Mouse (Mus musculus): Measurements from ENCODE around the gene Auts2.
"Not testable (repeated sequence)": the region's sequence is repeated elsewhere in the genome, so short reads cannot be mapped to it uniquely, and the experiment has no call there.

Gene Auts2

DNA sequence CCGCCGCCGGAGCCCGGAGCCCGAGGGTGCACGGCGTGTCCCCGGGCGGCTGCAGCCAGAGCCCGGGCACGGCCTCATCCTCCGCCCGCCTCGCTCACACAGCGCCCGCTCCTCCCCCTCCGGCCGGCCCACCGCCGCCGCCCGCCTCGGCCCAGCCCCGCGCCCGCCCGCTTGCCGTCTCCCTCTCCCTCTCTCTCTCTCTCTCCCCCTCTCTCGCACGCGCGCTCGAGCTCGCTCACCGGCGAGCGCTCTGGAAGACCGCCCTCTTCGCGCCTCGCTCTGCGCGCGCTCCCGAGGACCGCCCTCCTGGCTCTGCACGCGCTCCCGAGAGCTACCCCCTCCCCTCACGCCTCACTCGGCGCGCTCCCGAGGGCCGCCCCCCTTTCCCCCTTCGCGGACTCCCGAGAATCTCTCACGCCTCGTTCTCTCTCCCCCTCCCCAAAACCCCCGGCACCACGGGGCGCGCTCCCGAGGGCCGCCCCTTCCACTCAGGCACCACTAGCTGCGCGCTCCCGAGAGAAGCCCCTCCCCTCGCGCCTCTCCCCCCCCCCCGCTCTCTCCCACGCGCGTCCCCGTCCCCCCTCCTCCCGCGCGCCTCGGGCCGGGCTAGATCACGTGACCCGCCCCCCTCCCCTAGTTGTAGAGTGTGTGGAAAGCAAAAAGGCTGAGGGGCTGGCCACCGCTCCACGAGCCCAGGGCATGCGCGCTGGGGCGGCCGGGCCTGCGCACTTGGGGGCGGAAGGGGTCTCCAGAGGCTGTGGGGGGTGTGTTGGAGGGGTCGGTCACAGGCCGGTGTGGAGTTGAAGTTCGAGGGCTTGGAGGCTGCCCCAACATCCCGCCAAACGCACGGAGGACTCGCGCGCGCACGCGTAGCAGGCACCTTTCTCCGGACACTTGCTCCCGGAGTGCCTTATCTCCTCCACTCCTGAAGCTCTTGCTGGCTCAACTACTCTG is at the start of gene Auts2:
Gene Auts2 (minus strand): TSS at position 227 of the 954 bp plus-strand sequence.
- peak; percentile 61 for DNase-seq (ENCODE audit: low read depth, low spot score)

DNA sequence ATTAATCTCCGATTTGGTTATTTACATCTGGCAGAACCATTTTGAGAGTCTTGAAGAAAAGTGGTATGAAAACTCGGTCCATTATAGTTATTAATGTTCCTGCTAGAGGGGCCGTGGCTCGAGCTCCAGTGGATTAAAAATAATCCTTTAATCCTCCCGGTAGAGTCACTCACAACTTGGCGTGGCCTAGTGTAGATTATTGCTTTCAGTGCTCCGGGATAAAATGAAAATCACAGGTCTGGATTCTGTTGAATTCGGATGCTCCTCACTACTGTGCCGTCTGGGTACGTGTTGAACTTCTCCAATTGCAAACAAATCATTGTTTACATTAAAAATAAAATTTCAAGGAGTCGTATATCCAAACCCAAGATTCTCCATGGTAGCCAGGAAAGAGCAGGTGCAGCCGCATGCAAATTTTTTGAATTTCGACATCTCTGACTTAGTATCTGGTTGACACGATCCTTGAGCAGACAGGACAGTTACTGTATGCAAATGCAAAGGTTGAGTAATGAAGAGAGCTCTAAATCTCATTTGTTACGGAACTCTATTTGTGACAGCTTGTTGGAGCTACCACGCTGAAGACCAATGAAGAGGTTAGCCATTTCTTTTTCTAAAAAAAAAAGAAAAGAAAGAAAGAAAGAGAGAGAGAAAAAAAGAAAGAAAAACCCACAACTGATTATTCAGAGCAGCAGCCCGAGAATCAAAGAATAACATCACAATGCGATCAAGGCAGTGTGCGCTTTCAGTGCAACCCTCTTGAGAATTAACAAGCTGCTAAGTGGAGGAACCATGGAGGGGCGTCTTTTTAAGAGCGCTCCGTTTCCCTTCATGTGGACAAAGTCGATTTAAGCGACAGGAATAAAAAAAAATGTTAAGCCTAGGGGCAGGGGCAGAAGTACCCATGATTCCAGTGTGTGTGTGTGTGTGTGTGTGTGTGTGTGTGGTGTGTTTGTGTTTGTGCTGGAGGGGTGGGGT is 48.9 kb upstream of the Auts2 start:
- DNase-seq (ENCODE audit: low read depth, low spot score) = no peak

DNA sequence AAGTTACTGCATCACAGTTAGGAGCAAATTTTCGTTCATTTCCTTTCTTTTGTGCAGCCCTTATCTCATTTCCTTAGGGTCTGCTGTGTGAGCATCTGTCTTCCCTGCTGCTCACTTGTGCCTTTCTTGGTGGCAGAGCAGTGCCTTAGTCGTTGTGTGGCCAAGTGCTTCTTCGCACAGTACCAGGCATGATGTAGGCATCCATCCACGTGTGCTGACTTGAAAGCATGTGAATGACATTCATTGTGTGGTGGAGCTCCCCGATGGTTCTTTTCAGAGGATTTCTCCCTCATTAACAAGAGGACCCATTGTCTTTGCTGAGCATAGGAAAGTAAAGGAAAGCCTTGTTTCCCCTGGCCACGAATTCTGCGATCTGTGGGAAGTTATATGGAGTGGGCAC is 36.6 kb upstream of the Auts2 start:
- DNase-seq (ENCODE audit: low read depth, low spot score) = no peak

DNA sequence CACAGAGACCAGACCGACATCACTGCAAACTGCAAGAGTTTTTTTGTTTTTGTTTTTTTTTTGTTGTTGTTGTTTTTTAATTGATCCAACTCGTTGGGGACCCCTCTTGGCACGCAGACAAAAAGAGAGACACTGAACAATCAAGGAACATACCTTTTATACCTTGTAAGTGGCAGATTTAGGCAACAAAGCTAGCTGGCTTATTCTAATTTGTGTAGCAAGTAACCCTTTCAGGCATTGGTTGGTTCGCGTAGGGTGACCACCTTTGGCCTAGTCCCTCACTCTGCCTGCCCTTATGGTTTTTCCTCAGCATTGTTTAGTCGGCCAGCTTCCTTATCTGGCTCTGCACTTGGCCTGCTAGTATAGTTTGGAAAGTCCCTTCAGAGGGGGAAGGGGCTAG is 17.6 kb upstream of the Auts2 start:
- DNase-seq (ENCODE audit: low read depth, low spot score) = not testable (repeated sequence)

DNA sequence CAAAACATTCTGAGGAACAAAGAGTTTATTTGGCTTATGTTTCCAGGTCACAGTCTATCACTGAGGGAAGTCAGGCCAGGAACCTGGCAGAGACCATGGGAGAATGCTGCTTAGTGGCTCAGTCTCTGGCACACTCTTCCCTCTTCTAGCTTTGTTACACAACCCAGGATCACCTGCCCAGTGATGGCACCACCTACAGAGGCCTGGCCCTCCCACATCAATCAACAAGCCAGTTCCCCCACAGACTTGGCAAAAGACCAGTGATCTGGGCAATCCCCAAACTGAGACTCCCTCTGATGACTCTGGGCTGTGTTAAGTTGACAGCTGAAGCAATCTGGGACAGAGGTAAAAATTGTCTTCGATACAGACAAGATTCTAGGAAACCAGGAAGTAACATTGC is 2.6 kb upstream of the Auts2 start:
- no peak for DNase-seq (ENCODE audit: low read depth, low spot score)

DNA sequence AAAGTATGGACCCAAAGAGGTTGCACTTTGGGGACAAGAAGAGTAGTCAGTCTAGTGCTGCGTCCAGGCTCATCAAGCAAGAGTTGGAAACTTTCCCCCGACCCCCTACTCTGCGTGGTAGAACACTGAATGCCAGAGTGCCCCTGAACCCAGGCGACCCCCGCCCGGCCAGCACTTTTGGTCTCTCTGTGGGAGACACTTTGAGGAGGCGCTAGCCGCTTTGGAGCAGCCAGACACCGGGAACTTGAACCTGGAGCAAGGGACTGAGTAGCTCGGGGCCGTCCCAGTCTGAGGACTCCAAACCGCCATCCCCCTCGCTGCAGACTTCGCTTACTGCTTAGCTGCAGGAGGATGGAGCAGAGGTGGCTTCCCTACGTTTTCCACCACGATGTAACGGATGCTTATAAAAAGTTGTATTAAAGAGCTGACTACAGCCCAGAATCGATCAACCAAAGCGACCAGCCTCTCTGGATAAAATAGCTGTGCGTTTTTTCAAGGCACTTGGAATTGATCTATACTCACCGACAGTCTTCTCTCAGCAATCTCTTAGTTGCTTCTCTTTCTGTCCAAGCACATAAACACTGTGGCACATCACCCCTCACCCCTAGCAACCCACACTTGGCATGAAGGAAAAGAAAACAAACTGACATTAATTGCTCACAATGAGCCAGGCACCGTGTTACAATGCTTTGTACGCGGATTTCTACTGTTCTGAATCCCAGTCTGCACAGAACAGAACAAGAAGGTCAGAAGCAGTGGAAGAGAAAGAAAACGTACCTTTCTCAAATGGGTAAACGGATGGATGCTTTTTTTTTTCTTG is 1.2 kb upstream of the Auts2 start:
- no peak for DNase-seq (ENCODE audit: low read depth, low spot score)

DNA sequence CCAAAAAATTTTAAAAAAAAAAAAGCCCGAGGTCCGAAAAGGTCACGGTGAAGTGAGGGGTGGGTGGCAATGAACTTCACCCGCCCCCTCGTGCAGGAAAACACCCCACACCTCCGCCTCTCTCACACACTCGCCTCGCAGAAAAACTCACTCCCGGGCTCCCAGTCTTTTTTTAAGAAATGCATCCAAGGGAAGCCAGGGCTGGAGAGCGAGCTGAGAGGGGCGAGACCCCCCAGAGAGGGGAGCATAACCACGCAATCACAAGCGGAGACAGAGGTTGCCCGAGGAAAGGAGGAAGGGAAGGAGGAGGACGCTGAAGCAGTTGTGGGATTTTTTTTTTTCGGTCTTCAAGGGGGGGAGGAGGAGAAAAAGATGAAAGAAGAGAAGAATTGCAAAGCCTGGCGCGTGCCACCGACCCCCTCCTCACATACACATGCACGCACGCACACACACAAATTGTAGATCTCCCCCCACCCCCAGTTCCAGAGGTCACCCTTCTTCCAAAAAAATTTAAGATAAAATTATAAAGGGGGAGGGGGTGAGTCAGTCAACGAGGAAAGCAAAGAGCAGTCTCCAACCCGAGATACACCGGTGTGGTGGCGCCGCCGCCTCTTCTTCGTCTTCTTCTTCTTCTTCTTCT is 643 bp downstream of the Auts2 start:
- peak; percentile 9 for DNase-seq (ENCODE audit: low read depth, low spot score)

DNA sequence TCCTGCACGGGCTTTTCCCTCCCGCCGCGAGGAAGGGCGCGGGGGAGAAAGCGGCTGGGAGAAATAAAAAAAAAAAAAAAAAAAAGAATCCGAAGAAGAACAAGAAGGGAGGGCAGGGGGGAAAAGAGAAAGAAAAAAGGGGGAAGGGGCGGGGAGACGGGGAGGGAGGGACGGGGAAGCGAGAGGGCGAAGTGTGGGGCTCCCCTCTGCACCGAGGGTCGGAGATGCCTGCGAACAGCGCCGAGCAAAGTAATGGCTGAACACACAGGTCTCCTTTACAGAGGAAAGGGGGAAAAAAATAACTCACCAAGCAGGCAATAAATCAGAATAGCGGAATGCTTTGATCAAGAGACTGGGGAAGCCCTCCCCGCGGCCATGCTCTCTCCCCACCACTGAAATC is 1.2 kb downstream of the Auts2 start:
- DNase-seq (ENCODE audit: low read depth, low spot score) = no peak

DNA sequence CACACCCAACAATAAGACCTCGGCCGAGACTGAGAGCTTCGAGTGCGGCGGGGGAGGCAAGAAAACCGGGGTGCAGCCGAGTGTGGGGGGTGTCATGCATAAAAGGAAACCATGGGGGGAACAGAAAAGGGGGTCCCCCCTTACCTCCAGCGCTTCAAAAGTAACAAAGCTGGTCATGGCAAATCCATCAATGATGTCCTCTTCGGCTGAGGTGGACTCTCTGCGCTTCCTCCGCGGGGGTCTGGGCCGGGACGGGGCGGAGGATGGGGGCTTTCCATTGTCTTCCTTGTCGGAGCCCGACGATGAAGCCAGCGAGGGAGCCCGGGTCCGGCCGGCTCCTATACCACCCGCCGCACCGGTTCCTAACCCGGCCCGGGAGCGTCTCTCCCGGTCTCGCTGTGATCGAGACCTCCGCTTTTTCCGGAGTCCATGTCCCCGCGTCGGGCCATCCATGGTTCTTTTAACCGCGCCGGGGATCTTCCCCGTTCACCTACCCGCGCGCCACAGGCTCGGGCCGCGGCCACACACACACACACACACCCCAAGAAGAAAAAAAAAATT is 1.7 kb downstream of the Auts2 start:
- DNase-seq (ENCODE audit: low read depth, low spot score) = no peak

DNA sequence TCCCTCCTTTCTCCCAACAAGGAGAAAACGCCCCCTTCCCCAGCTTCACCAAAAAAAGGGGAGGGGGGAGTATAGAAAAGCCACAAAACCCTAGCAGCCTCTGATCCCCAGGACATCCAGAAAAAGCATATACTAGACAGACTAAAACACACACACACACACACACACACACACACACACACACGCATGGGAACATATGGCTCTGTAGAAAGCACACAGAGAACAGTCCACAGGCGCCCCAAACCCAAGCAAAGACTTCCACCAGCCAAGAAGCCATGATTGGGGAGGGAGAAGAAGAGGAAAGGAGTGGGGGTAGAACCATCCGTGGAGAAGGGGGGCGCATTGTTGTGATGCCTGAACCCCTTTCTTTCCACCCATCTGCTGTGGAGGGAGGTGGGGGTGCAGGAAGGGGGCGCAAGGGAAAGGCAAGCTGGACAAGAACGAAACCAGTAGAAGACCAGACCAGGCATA is 2.3 kb downstream of the Auts2 start:
- no peak for DNase-seq (ENCODE audit: low read depth, low spot score)

DNA sequence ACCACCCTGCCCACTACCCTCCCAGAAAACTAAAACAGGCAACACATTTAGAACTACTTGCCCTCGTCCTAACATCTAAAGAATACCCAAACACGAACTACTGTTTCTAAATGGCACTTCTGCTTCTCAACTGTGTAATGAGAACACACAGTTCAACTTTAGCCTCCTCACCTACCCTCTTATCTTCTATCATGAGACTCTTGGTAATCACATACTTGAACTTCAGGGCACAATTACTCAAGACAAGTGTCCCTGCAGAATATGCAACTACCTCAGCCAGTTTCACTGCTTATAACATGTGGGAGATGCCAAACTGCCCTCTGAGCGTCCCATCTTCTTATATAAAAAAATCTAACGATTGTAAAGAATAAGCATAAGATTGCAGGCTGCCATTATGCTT is 5.7 kb downstream of the Auts2 start:
- DNase-seq (ENCODE audit: low read depth, low spot score) = no peak

DNA sequence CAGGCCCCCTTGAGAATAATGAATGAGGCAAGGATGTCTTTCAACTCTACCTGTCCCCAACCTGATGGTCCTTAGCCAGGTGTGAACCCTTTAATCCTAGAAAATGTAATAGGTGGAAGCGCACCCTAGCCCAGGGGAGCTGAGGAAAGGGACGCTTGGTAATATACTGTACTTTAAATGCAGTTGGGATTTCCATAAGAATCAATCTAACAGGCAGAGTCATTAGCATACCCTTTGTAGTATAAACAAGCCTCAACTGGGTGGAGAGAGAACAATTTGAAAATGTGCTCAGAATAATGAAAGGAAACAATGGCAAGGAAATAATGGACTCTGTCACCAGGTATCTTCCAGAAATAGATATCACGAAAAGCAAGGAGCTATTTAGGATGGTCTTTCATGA is 16.7 kb downstream of the Auts2 start:
- DNase-seq (ENCODE audit: low read depth, low spot score) = no peak

DNA sequence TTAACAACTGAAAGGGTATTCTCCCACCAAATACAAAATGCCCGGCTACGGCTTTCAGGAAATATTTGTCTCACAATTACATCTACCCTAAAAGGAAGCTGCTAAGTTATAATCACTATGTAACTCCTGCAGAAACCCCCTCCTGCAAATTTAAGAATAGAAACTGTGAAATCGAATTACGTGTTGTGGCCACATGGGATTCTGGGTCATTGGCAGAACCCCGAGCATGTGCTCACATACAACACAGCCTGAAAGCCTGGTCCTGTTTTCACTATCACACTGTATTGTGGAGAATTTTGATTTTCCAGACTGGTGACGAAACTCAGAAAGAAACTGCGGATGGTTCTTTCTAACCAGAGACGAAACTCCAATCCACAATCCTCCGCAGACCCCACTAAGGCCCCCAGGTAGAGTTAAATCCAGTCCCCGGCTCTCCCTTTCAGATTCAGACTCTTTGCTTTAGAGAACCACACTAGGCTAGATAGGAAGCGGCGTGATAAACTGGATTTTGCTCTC is 21.7 kb downstream of the Auts2 start:
- no peak for DNase-seq (ENCODE audit: low read depth, low spot score)

DNA sequence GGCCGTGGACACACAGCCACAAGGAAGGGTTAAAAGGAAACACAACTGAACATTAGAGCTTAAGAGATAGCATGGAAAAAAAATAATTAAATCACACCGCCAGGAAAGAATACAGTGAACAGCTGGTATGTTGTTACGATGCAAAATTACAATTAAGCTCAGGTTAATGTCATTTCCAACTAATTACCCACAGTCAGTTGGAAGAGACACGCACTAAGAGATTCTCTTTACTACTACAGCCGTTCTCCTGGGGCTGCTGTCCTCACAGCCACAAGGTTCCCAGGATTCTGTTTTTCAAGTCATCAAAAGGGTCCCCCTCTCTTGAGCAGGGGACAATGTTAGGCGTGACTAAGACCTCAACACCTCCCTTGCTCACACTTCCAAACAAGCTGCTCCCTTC is 25.3 kb downstream of the Auts2 start:
- no peak for DNase-seq (ENCODE audit: low read depth, low spot score)

DNA sequence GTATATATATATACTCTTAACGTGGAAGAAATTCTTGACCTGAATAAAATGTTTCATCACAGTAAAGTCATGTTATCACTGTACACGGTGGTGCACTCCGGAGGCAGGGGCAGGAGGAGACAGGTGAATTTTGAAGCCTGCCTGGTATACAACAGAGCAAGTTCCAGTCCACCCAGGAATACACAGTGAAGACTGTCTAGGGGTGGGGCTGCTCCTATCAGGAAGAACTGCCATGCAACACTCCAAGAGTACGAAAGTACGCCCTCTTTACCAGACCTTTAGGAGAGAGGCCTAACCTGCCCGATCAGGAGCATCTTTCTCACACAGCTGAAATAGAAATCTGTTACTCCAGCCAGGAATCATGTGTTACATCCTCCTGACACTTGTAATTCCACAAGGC is 28.6 kb downstream of the Auts2 start:
- DNase-seq (ENCODE audit: low read depth, low spot score) = no peak

DNA sequence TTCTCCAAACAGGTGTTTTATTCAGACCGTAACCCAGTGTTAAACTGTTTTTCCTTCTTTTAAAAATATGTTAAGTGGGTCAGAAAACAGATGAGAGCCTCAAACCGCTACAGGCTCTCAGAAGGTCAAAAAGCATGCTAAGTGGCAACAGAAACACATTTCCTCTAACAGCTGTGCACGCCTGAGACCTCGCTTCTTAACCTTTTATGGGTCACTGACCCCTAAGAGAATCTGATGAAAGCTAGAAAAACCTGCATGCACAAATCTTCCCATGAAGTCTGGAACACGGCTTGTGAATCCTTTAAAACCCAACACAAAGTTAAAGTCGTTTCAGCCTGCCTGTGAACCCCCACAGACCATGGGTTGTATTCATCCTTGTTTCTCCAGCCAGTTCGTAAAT is 29.9 kb downstream of the Auts2 start:
- DNase-seq (ENCODE audit: low read depth, low spot score) = no peak

DNA sequence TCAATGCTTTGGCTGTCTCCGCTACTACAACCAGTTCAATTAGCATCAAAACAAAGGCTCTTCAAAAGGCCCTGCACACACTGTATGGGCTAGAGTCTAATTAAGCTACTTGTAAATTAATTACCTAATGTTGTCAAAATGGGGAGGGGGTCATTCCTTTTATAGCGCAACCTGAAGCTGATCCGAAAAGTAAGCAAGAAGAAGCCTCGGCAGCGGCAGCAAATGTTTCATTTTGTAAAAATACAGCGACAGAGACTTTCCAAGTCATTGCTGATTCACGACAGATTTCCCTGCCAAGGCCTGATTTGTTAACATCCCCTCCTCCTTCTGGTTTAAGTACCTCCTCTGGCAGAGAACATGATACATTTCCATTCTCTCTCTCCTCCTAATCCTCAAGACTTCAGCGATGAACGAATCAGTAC is 33.7 kb downstream of the Auts2 start:
- DNase-seq (ENCODE audit: low read depth, low spot score) = no peak

DNA sequence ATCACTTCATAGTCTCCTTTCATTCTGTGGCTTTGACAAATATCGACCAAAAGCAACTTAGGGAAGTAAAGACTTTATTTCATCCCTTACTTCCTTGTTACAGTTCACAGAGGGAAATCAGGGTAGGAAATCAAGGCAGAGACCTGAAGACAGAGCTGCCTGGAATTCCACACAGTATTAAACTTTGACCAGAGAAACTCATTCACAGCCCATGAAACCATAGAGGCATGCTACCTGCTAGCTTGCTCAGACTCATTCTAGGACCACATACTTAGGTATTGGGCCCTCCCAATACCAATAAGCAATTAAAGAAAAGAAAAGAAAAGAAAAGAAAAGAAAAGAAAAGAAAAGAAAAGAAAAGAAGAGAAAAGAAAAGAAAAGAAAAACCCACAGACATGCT is 38.3 kb downstream of the Auts2 start:
- no peak for DNase-seq (ENCODE audit: low read depth, low spot score)

DNA sequence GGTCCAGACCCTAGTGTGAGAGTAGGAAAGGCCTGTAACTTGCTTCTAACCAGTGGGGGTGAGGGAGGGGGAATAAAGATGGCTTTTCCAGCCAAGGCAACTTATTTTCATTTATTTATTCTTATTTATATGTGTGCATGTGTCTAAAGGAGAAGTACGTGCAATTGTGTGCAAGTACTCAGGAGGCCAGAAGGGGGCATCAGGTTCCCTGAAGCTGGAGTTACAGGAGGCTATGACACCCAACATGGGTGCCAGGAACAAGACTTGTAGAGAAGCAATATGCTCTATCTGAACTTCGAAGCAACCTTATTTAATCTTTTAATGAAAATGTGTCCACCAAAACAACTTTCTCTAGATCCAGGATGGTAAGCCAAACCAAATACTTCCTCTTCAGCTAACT is 39.7 kb downstream of the Auts2 start:
- no peak for DNase-seq (ENCODE audit: low read depth, low spot score)

DNA sequence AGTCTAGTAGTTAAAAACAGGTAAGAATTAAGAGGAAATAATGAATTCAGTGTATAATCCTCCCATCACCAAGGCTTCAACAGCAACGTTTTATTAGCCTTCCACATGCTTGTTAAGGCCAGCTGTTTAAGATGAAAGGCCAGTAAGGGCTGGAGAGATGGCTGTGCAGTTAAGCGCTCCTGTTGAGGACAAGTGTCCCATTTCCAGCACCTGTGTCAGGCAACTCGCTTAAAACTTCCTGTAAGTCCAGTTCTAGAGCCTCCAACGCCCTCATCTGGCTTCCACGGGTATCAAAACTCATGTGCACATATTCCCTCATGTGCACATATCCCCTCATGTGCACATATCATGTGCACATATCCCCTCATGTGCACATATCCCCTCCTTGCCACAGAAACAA is 41.1 kb downstream of the Auts2 start:
- no peak for DNase-seq (ENCODE audit: low read depth, low spot score)
